Mouse (Mus musculus): Measurements from ENCODE around the gene Slc1a2. TPM values are rescaled to one million over a fixed set of nuclear protein-coding genes. Genes with fewer than 3 reads are reported as not detected.

The Slc1a2 gene
- total and polyA plus RNA-seq, 3 experiments: 1.3 to 1.6 (median 1.3) TPM

- dilution Hi-C loops (cut with MboI; ENCODE audit: extremely low pct_ligation_motif_present, extremely low pct_unique_long_range_greater_than_20kb, low sequenced_read_pairs) (no loop called here), in situ Hi-C loops (cut with MboI; ENCODE audit: low pct_ligation_motif_present, low pct_unique_long_range_greater_than_20kb, low sequenced_read_pairs) (no loop called here)
- Histone ChIP-seq H3K9me3 (replicated peaks; ENCODE audit: low read length) (no peaks in the 10 kb centered on the region), H3K4me3 (replicated peaks in 1 of 3; ENCODE audit: low read depth in 2 of 3, low read length in 2 of 3, poor library complexity in 1 of 3) (no peak overlapping the region), H3K27ac (ENCODE audit: insufficient read depth, low read depth) (no peak overlapping the region), H3K36me3 (replicated peaks in 1 of 2; ENCODE audit: control insufficient read depth in 1 of 2, insufficient read depth in 1 of 2, low read length in 1 of 2) (no peaks in the 10 kb centered on the region), H3K9ac (ENCODE audit: insufficient read depth, low read depth) (no peak overlapping the region), H3K79me2 (replicated peaks; ENCODE audit: control insufficient read depth, extremely low read depth, insufficient read depth, poor library complexity, severe bottlenecking) (no peaks in the 10 kb centered on the region), H3K27me3 (replicated peaks) (peaks cover 4% of the 10 kb centered on the region), H3K4me1 (ENCODE audit: control insufficient read depth in 1 of 2, insufficient read depth in 2 of 2) (no peaks in the 10 kb centered on the region), H3K4me2 (ENCODE audit: insufficient read depth, low read depth, poor library complexity, severe bottlenecking) (no peak overlapping the region)
- DNase-seq (ENCODE audit: extremely low read depth): no peak
- TF ChIP-seq JUND (conservative IDR thresholded peaks at IDR 0.05; ENCODE audit: low read depth, low read length): no peak
- no peak for TF ChIP-seq CHD2 (IDR thresholded peaks at IDR 0.05; ENCODE audit: low read length)
- TF ChIP-seq CTCF (conservative IDR thresholded peaks at IDR 0.05 in 1 of 2, IDR thresholded peaks at IDR 0.05 in 1 of 2; ENCODE audit: low read depth in 2 of 2, low read length in 2 of 2): no peak
- no peak for TF ChIP-seq ETS1 (conservative IDR thresholded peaks at IDR 0.05; ENCODE audit: low read depth, low read length)
- TF ChIP-seq MEF2A (IDR thresholded peaks at IDR 0.05; ENCODE audit: borderline replicate concordance, low read depth, low read length): no peak
These were observed 33.9 kb upstream of the Slc1a2 start for GRCm38 (mm10) chr2:102624538-102624937.

- H3K36me3 ChIP-seq (replicated peaks in 1 of 2; ENCODE audit: control insufficient read depth in 1 of 2, insufficient read depth in 1 of 2, low read length in 1 of 2): no peaks in the 10 kb centered on the region
- in situ Hi-C loops (cut with MboI; ENCODE audit: low pct_ligation_motif_present, low pct_unique_long_range_greater_than_20kb, low sequenced_read_pairs) (no loop called here), dilution Hi-C loops (cut with MboI; ENCODE audit: extremely low pct_ligation_motif_present, extremely low pct_unique_long_range_greater_than_20kb, low sequenced_read_pairs) (no loop called here)
- no peaks in the 10 kb centered on the region for H3K79me2 ChIP-seq (replicated peaks; ENCODE audit: control insufficient read depth, extremely low read depth, insufficient read depth, poor library complexity, severe bottlenecking)
- no peak for DNase-seq (ENCODE audit: extremely low read depth)
- H3K4me1 ChIP-seq (ENCODE audit: control insufficient read depth in 1 of 2, insufficient read depth in 2 of 2): peaks cover 2 to 6% of the 10 kb centered on the region in 2 experiments; a peak in 3 of 4 replicates
- H3K4me3 ChIP-seq (replicated peaks in 1 of 3; ENCODE audit: low read depth in 2 of 3, low read length in 2 of 3, poor library complexity in 1 of 3): no peak overlapping the region
- no peaks in the 10 kb centered on the region for H3K9me3 ChIP-seq (replicated peaks; ENCODE audit: low read length)
- H3K27me3 ChIP-seq (replicated peaks): peaks cover 1% of the 10 kb centered on the region
- no peak overlapping the region for H3K9ac ChIP-seq (ENCODE audit: insufficient read depth, low read depth)
- no peak overlapping the region for H3K4me2 ChIP-seq (ENCODE audit: insufficient read depth, low read depth, poor library complexity, severe bottlenecking)
- TF ChIP-seq HCFC1 (IDR thresholded peaks at IDR 0.05; ENCODE audit: low read depth, low read length) (no peak), KAT2A (IDR thresholded peaks at IDR 0.05; ENCODE audit: insufficient replicate concordance, low read length) (no peak), UBTF (IDR thresholded peaks at IDR 0.05; ENCODE audit: low read depth, low read length) (no peak), ELF1 (IDR thresholded peaks at IDR 0.05; ENCODE audit: low read depth, low read length) (no peak), MEF2A (IDR thresholded peaks at IDR 0.05; ENCODE audit: borderline replicate concordance, low read depth, low read length) (no peak), GABPA (IDR thresholded peaks at IDR 0.05; ENCODE audit: insufficient replicate concordance, low read depth, low read length) (no peak), ZKSCAN1 (IDR thresholded peaks at IDR 0.05; ENCODE audit: borderline replicate concordance, low read depth, low read length) (no peak), NRF1 (IDR thresholded peaks at IDR 0.05; ENCODE audit: low read depth, low read length) (no peak), MAZ (IDR thresholded peaks at IDR 0.05; ENCODE audit: low read depth, low read length) (no peak), PAX5 (IDR thresholded peaks at IDR 0.05; ENCODE audit: low read length) (no peak), CTCF (conservative IDR thresholded peaks at IDR 0.05 in 1 of 2, IDR thresholded peaks at IDR 0.05 in 1 of 2; ENCODE audit: low read depth in 2 of 2, low read length in 2 of 2) (no peak), POLR2AphosphoS2 (IDR thresholded peaks at IDR 0.05; ENCODE audit: low read depth, low read length) (no peak), POLR2A (IDR thresholded peaks at IDR 0.05; ENCODE audit: low read depth, low read length) (no peak), MAFK (IDR thresholded peaks at IDR 0.05; ENCODE audit: insufficient replicate concordance, low read length) (no peak), USF2 (conservative IDR thresholded peaks at IDR 0.05; ENCODE audit: low read depth, low read length) (no peak), TBP (conservative IDR thresholded peaks at IDR 0.05; ENCODE audit: low read depth, low read length) (no peak), NELFE (IDR thresholded peaks at IDR 0.05; ENCODE audit: low read depth, low read length) (no peak), CHD2 (IDR thresholded peaks at IDR 0.05; ENCODE audit: low read length) (no peak), SIN3A (IDR thresholded peaks at IDR 0.05; ENCODE audit: low read length) (no peak)
- no peak overlapping the region for H3K27ac ChIP-seq (ENCODE audit: insufficient read depth, low read depth)
These were observed 26.1 kb upstream of the Slc1a2 start for GRCm38 (mm10) chr2:102632361-102632760.
